Mouse (Mus musculus) cerebellum, adult 18-20 months (tissue): Measurements from ENCODE around the gene Hdac7.

Experiments used
- DNase-seq, 2 experiments: peaks; one replicate each; pipeline ENCODE4 v3.0.0; 2021

The Hdac7 gene

DNA sequence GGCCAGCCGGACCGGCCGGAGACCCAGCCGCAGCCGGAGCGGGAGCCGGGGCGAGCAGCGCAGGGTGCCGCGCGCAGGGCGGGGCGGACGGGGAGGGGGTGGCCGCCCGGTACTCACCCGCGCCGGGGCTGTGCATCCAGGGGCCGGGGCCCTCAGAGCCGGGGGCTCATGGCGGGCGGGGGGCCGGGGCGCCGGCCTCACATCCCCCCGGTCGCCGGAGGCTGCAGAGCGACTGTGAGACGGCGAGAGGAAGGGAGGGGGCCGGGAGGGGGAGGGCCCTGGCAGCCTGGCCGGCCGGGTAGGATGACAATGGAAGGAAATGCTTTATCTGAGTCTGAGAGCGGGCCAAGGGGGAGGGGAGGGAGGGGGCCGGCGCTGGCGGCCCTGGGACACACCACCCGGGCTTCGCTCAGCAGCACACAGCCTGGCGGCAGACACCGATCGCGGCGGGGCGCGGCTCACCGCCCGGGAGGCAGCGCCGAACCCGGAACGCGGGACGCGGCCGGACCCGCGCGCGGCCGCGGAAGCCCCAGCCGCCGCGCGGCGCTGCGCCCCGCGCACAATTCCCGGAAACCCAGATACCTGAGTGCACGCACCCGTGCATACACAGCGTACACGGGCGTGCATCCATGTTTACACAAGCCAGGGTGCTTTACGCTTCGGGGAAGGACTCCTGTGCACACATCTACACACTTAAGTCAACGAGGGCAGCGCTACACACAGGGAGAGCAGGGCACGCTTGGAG is 12.9 kb downstream of the Hdac7 start:
- DNase-seq = peak; percentile 59 to 78

DNA sequence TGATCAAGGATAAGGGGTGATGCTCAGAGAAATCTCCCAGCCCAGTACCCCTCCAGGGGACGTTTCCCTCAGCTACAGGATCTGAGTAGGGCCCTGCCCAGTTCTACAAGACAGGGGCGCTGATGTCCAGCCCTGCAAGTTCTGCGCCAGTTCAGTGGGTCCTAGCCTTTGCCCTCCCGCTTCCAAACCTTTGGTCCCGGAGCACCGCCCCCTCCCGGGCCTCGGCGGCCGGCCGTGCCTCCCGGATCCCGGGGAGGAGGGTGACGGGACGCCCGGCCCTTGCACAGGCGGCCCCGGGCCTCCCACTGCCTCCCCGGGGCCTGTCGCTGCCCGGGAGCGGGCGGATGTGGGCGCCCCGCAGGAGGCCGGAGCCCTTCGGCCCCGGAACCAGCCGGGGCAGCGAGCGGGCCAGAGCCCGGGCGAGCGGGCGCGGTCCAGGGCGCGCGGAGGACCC is 13.5 kb downstream of the Hdac7 start:
- DNase-seq = peak; percentile 57 to 73

DNA sequence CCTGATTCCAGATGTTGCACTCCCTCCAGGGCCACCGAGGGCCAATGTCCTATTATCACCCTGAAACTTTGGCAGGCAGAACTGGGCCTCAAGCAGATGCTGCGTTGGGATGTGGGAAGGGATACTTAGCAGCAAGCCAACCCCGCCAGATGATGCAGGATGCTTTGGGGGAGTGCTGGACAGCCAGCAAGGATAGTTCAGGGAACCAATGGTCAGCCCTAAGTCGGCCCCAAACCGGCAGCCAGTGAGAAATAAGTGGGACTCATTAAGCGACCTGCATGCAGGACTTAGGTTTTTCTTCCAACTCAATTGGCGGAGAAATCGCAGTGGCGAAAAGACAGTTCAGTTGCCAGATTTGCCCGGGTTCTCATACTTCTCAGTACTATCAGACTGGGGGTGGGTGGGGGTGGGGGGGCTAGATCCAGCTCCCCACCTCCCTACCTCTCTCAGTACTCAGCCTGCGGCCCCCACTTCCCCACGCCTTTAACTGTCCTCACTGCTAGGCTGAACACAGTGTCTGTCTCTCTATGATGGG is 14.0 kb downstream of the Hdac7 start:
- DNase-seq = peak in 1 of 2 experiments; percentile 18

DNA sequence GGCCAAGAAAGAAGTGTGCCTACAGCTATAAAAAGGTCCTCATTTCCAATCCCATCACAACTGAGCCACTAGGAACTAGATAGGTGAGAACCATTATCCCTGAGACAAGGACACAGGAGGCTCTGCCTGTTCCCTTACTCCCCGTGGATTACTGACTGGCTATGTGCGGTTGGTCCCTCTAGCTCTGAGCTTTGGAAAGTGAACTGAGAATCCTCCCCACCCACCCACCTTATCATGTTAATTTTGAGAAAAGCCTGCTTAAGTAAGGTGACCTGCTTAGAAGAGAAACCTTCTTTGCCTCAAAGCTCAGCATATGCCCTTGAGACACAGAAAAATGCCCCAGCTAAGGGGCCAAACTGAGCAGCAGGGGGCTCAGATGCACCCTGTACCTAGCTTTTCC is 14.9 kb downstream of the Hdac7 start:
- no peak for DNase-seq

DNA sequence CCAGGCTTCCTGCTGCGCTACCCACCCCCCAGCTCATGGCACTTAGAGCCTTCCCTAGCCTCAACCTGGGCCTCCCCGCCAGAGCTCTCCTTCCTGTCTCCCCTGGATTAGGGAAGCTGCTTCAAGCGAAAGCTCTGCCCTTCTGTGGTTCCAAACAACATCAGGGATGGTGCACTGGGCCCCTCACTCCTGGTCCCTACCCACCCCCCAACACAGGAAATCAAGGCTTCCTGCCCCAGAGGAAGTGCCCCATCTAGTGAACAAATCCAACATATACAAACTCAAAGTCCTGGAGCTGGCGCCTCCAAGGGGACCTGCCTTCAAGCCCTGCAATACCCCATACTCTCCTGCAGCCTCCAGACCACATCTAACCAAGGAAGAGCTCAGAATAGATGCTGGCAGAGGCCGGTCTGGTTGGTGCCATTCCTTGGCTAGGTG is 15.4 kb downstream of the Hdac7 start:
- DNase-seq = no peak

DNA sequence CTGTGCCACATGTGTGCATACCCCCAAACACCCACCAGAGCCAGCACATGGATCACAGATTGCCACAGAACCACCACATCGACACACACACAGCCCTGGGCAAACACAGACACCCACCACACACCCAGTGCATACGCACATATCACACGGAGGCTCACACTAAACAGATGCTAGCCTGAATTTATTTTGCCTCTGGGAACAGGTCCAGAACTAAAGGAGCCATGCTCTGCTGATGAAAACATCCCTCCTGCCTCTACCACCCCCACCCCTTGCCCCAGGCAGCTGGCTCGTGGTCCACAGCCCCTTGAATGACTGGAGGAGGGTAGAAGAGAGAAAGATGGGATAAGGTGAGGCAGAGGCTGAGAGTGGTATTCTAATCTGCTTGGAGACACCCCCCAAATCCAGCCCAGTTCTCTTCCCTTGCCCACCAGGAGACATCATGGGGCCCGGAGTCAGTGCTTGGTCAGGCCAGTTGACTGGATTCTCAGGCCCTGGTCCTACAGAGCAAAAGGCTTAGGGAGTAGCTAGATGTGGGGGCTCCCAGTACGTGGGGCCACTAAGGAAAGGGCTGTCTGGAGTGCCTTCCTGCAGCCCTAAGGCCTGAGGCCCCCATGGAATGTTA is 16.0 kb downstream of the Hdac7 start:
- DNase-seq = no peak

DNA sequence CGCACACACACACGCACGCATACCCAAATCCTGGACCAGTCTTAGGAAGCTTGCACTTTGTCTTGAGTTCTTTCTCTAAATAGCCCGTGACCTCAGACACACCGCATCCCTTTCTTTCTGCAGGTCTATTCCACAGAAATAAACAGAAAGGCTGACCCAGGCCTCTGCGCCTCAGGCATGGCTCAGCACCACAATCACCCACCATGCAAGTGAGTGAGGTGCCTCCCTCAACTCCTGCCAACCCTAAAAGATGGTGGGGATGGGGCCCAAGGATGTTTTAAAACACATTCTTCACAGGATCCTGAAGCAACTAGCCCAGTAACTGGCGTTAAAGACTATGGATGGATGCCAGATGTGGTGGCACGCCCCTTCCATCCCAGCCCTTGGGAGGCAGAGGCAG is 16.9 kb downstream of the Hdac7 start:
- no peak for DNase-seq

DNA sequence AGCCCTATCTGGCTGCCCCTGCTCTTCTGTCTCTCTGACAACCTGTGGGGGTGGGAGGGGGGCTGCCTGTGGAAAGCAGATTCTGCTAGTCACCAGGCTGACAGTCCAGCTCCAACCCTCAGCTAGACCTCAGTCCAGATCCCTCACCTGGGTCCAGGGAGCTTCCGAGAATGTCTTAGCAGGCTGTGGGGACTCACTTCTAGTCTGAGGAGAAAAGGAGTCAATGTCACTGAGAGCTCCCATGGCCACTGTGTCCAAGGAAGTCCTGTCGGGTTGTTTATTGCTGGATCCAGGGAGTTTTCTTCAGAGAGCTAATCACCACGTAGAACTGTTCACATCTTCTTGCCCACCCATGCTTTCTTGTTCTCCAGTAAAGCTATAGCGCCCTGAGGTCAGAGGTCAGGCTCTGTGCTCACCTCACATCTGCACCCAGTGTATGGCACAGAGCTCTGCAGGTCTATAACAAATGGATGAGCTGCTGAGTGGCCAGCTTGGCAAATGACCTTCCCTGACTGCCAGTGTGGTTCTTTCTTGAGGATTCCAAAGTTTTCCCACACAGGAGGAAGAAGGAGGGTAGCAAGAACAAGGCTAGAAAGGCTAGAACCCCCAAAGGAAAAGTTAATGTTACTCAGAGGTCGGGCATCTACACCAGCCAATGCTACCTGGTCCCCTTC is 17.6 kb downstream of the Hdac7 start:
- no peak for DNase-seq

DNA sequence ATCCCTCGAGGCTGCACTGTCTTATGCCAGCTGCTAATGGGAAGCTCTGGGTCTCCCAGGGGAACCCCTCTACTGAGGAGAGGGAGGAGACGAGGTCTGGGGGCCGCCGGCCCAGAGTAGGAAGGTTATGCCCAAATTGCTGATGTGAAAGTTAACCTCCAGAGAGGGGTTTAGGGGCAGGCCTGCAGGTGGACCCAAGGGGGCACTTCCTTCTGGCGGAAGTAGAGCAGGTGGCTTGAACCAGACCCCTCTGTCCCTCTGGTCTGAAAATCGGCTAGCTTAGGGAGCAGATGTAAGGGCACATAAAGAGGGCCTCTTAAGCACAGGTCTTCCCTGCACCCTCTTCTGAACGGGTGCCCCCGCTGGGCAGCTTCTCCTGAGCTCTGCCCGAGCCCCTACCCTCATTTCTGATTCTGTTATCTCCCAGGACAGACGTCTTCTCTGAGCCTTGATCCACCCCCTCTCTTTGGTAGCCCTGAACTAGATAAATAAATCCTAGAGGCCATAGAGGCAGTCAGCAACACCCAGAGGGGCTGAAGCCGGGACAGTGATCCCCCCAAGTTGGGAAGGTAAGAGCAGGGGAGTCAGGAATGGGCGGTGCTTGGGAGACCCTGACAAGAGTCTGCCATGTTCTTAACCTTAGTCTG is 18.2 kb downstream of the Hdac7 start:
- no peak for DNase-seq

DNA sequence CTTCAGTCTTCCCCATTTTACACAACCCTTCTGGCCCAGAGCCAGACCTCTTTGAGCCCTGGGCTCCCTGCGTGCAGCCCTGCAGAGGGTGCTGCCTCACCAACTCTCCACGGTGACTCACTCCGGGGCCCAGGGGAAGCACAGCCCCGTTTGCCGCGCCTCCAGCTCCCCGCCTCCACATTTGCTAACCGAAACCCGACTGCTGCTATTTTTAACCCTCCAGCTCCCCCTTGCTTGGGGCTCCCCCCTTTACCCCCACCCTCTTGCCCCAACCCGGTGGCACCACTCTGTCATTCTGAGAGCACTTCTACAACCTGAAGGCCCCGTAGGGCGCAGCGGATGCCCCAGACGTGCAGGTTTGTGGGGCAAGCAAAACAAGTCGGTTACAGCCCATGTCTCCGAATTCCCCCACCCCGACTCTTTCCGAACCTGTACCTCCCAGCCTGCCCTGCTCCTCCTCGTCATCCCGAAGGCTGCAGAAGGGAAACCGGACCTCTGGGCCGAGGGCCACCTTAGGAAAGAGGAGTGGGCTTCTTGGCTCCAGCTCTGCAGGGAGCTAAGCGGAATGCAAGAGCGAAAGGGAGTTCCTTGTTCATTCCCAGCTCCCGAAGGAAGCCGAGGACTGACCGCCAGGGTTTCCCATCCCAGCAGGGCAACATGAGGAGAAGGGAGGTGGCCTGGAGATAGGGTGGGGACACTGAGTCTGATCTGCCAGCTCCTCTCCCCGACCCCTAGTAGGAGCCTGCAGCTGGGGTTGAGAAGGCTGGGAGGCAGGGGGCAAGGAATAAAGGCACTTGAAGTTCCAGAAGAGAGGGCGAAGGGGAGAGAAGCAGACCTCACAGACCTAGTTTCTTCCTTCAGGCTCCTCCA is 19.0 kb downstream of the Hdac7 start:
- peak; percentile 37 to 38 for DNase-seq

DNA sequence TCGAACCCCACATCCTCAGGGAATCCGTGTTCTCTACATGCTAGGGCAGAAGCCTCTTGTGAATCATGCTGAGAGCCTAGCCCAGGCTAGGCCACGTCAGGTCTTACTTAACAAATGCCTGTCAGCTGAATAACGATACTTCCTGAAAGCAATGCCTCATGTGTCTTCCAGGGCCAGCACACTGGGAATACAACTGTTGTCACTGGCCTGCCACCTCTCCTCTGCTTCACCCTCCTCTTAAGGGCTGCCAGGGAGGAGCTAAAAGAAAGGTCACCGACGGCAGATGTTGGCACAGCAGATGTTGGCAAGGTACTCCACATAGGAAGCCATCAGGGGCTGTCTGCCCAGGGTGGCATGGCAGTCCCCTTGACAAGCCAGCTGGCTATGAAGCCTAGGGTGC is 20.3 kb downstream of the Hdac7 start:
- no peak for DNase-seq

DNA sequence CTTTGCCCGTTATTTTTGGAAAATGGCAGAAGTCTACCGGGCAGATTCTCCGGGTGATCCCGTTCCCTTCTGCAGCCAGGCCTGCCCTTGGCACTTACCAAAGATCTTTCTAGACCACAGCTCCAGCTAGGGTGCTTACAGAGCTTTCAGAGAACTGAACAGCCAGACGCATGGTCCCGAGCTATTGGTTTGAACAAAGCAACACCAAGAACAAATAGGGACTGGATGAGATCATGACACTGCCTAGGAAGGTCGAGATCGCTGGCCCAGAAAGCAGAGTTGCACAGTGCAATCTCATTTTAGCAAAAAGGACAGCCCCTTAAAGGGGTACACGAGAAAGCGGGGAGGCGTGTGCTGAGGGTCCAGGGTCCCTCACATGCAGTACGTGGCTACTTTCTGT is 20.8 kb downstream of the Hdac7 start:
- DNase-seq = no peak

DNA sequence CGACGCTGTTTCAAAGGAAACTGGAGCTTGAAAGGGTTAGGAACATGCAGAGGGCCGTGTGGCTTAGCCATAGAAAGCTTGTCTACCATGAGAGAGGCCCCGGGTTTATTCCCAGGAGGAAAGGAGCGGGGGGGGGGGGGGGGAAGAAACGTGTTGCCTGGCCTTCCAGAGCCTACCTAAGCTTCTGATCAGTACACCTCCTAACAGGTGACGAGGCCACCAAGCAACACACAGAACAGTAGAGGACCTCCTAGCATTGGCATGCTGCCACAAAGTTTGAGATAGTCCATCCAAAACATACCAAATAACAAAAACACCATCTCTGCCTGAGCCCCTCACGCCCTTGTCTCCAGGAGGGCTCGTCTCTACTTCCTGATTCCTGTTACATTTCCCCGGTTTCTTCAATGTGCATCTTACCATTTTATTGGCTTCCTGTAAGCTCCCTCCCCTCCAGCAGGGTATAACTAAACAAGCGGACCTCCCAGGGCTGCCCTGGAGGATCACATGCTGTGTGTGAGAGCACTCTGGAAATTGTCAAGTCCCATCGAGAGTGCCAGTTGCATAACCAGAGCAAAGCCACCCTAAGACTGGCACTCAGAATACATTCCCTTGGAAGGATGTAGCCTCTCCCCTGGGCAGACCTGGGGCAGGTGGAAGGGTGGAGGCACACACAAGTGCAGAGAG is 21.6 kb downstream of the Hdac7 start:
- no peak for DNase-seq

DNA sequence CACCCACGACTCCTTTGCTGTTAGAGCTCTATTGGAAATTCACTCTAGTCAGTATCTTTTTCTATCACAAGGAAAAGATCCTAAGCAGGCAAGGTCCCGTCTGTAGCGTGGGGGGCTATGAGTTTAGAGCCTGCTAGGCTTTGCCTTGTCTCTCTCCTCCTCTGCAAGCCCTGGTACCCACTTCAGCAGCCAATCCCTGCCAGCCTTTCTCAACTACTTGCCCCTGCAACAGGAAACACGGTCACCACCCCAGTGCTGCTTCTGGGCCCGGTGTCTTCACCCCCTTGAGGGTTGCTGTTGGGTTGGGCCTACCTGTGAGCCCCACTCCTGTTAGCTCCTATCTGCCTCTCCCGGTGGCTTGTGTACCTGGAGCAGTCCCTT is 22.3 kb downstream of the Hdac7 start:
- DNase-seq = no peak

DNA sequence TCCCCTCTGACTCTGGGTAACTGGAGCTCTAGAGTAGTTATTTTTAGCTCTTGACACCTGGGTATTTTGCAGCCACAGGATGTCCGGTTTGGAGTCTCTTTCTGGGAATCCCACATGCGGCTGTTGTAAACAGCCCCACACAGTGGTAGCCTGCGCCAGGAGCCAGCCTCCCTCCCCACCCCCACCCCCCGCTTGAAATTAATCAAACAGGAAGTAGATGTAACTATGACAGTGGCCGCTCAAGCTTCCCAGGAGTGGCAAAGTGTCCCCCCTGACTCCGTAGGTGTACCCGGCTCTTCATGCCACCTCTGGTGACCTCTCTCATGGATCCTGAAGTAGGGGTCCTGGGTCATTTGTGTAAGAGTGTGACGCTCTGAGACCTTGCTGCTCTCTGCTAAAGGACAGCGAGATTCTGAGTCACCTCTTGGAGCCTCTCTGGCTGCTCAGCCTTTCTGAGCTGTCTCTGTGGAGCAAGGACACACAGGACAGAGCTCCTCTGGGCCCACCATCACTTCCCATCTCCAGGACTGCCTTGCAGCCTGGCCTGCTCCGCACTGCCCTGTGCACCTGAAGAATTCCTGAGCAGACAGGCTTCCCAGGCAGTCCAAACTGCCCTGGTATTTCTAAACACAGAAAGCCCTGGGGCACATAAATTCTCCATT is 22.9 kb downstream of the Hdac7 start:
- no peak for DNase-seq

DNA sequence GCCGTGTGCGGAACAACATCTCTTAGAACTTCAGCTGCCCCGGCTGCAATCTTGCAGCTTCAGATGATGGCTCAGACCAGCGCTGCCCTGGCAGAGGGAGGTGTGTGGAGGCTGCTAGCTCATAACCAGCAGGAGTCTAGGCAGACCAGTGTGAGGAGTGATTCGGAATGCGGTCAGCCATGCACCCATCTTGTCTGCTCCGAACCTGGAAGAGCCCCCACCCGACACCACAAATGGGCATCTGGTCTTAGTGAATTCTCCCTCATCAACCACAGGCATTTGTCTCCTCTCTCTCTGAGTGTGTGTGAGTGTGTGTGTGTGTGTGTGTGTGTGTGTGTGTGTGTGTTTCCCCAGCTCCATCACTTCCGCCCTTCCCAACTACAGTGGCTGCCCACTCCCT is 24.4 kb downstream of the Hdac7 start:
- DNase-seq = no peak

DNA sequence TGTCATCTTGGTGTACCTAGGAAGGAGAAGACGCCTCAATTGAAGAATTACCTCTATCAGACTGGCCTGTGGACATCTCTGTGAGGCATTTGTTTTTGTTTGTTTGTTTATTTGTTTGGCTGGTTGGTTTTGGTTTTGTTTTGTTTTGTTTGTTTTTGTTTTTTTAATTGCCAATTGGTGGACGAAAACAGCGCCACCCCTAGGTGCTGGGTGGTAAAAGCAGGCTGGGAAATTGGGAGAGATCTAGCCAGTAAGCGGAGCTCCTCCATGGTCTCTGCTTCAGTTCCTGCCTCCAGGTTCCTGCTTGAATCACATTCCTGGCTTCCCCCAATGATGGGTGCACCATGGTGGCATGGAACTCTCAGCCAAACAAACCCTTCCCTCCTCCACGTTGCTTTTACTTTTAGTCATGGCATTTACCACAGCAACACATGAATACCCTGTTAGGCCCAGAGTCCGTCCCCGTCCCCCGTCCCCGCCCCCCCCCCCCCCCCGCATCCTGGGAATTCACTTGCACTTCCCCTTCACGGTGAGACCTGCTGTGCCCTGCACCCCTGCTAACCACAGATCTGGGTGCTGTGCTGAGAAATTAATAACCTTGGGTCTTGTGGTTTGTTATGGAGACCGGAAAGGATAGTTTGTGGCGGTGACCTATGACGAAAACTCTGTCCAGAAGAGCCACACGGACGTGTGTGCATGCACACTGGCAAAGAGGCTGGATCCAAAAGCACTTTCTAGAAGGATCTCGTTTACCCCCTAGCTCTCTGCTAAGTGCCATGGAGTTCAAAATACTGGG is 27.9 kb downstream of the Hdac7 start:
- DNase-seq = no peak

DNA sequence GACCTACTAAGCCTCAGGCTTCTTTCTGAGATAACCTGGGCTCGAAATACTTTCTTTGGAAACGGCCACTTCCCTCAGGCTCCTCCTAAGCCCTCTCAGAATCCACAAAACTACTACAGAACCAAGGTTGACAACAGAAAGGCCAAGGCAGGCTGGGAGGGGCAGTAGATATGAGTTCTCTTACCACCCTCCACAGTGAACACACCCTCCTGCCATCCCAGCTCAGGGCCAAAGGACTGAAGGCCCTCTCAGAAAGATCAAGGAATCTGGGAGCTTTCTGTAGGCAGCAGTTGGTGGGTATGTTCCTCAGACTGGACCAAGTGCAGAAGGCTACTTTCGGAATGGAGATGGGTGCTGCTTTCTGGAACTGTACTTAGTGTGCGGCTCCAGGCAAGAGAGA is 29.0 kb downstream of the Hdac7 start:
- DNase-seq = no peak

DNA sequence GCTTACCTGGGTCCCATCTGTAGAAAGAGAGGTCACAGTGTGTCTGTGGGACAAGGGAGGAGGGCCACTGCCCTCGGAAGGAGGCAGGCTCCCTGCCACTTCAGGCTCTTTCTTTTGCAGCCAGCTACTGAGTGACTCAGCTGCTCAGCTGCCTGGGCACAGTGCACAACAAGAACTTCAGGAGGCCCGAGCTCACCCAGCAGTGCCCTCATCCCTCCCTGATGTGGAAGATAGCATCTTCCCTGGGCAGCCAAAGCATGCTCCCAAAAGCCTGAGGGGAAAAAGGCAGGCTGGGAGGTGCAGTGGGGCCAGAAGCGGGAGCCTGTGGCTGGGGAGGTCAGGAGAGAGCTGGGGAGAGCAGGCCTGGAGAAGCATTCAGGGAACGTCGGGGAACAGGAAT is 29.6 kb downstream of the Hdac7 start:
- DNase-seq = no peak
